Mouse (Mus musculus) layer of hippocampus, adult 9-10 months (tissue): ENCODE measurements around the gene Gm17651.
A peak's percentile ranks its signal among the peaks of the same experiment; 100 is the strongest.

ENCODE experiments used
- DNase-seq: peaks from one replicate; pipeline ENCODE4 v3.0.0; 2022; ENCODE audit warnings: low spot score

Gene Gm17651

GRCm38 (mm10) chr3:97680631-97681320 lies 6.3 kb upstream of the Gm17651 start:
- DNase-seq: peak; percentile 75

- DNase-seq: no peak
These were observed 3.9 kb upstream of the Gm17651 start for GRCm38 (mm10) chr3:97678416-97678815.

- no peak for DNase-seq
These were observed 1.6 kb upstream of the Gm17651 start for GRCm38 (mm10) chr3:97676126-97676525.

GRCm38 (mm10) chr3:97667093-97667675 lies 7.3 kb downstream of the Gm17651 start:
- no peak for DNase-seq

- no peak for DNase-seq
These were observed 8.3 kb downstream of the Gm17651 start for GRCm38 (mm10) chr3:97666154-97666553.

GRCm38 (mm10) chr3:97665525-97665924 lies 9.0 kb downstream of the Gm17651 start:
- DNase-seq: no peak

DNA sequence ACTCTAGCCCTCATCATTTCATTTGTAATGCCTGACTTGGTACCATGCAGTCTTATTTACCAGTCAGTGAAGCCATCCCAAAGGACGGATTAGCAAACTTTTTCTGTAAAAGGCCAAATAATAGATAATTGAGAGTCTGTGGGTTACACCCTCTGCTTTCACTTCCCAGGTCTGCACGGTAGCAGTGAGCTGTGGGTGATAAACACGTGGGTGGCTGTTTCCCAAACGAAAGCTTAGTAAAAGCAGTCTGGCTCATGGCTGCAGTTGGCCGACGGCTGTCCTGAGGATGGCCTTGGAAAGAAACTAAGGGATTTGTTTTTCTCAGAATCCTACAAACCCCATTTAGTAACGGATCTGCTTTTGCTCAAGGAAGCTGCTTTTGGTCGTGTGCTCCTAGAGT lies 13.3 kb downstream of the Gm17651 start:
- no peak for DNase-seq

DNA sequence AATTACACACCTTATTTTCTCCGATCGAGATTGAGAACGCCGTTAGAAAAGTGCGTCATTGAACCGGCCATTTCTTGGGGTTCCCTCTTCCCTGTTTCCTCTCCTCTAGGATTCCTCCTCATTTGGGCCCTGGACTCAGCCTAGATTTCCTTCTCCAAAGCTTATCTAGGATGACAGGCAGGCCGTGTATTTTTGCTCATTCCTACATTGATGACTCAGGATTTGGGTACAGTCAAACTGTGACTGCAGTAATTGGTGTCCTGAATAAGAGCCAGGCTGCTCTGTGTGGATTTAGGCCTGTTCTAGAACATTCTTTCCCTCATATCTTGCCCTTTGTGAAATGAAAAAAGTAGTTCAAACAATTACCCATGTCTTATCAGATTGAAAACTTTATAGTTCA lies 14.7 kb downstream of the Gm17651 start:
- DNase-seq: no peak

DNA sequence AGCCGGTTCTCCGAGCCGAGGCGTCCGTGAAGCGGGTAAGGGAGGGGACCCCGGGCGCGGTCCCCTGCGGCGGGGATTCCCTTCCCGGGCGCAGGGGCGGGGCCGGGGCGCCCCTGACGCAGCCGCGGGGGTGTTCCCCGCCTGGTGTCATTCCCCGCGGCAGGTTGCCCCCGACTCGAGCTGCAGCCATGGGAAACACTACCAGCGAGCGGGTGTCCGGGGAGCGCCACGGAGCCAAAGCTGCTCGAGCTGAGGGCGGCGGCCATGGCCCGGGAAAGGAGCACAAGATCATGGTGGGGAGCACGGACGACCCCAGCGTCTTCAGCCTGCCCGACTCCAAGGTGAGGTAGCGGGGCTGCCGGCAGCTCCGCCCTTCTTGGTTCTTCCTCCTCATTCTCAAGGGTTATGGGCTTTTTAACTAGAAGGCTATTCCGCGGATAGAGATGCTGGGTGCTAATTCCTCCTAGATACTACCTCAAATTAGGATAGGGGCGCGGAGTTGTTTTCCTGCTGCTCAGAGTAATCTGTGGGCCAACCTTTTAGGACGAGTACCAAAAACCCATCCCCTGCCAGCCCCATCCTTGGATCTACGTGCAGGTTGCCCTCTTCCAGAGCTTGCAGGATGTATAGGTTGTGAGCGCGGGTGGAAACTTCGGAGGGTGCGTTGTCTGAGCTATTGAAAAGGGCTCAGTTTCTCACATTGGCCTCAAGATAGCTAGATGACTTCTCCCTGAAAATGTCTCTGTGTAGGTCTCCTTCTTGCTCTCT lies 15.9 kb downstream of the Gm17651 start:
- peak; percentile 31 for DNase-seq

- DNase-seq: peak; percentile 96
These were observed 16.7 kb downstream of the Gm17651 start, which contains the start of gene Prkab2 for GRCm38 (mm10) chr3:97657655-97658411. Gene Prkab2, plus strand, starts transcription at chr3:97658193.

DNA sequence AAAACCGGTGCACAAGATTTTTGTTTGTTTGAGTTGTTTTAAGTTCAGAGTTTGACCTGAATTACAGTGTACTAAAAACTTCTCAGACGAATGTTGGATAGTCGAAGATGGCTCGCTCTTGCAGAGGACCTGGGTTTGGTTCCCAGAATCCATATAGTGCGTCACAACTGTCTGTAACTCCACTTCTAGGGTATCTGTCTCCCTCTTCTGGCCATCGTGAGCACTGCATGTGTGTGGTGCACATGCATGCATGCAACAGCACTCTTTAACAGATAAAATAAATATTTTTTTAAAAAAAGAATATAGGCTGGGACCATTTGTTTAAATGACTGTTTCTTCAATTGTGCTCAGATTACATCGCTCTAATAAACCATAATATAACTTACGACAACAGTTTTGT lies 19.6 kb downstream of the Gm17651 start:
- DNase-seq: no peak

GRCm38 (mm10) chr3:97653781-97654180 lies 20.7 kb downstream of the Gm17651 start:
- DNase-seq: no peak

GRCm38 (mm10) chr3:97651604-97652003 lies 22.9 kb downstream of the Gm17651 start:
- DNase-seq: no peak

DNA sequence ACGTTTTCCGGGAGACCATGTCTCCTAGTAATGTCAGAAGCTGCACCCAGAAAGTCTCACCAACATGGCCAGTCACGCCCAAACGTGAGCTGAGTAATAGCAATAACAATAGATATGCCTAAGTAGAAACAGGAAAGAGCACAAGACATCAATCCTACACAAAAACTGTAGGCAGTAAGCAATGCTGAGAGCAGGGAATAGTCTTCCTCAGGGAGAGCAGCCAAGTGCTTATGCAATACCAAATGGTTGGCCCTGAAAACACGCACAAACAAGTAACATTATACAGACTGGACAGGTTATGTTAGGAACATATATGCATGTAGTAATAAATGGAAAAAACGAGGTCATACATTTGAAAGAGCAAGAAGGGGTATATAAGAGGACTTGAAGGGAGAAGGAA lies 25.0 kb downstream of the Gm17651 start:
- DNase-seq: no peak

DNA sequence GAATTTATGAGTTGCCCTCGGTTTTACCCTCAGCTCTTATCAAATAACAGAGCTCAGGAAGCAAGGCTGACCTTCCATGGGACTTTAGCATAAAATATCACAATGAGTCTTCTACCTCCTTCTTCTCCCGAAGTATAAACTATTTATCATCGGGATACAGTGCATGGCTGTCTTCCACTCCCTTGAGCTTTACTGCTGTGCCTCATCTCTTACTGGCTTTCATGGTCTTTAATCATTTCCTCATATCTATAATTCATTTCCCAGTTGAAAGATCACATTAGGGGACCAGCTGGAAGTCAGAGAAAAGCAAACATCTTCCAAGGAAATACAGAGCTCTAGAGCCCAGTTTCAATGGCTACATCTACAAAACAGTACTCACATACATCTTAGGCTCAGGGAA lies 25.5 kb downstream of the Gm17651 start:
- no peak for DNase-seq

GRCm38 (mm10) chr3:97648518-97648917 lies 26.0 kb downstream of the Gm17651 start:
- no peak for DNase-seq

- DNase-seq: no peak
These were observed 32.5 kb downstream of the Gm17651 start for GRCm38 (mm10) chr3:97642001-97642400.

DNA sequence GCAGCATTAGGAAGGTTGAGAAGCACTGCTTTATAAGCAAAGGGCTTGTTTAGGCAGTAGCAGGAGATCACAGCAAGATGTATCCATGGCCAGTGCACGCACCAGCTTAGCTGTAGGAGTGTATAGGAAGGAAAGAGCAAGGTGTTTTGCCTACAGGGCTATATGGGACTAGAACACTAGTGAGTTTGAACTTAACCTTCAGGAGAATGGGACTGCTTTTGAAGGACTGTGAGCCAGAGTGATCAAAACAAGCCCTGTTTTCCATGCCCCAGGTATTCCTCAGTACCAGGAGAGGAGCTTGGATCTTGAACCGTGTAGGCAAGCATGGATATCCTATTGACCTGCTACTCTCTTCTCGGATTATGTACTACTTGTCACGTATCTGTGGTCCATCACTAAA lies 33.1 kb downstream of the Gm17651 start:
- no peak for DNase-seq

GRCm38 (mm10) chr3:97634288-97634761 lies 40.2 kb downstream of the Gm17651 start:
- no peak for DNase-seq

GRCm38 (mm10) chr3:97633456-97633855 lies 41.0 kb downstream of the Gm17651 start:
- DNase-seq: no peak

GRCm38 (mm10) chr3:97631258-97631860 lies 43.1 kb downstream of the Gm17651 start:
- DNase-seq: no peak

DNA sequence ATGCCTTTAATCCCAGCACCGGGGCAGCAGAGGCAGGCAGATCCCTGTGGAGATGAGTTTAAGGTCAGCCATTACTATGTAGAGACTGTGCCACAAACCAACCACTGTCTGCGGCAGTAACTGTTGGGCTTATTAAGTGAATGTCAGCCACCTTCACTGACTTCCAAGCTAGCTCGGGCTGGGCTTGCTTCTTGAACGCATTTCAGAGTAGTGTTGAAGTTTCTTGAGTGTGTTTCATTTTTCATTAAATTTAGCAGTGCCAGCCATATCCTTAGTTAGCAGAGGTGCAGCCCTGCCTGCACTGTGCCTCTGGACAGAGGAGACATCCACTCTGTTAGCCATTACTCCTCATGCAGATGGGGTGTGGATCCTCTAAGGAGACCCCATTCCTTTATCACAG lies 43.7 kb downstream of the Gm17651 start:
- no peak for DNase-seq
